In genomic region chr8:34355059-34355458, GRCm38 (mm10) we compare ENCODE assay signal across 25 mouse cellular contexts.
"Had no signal": no experiment of that assay in that cellular context is flagged by ENCODE, and none has a peak within 500 bp of the region (broad histone marks: within the 10 kb centered on the region; RNA-seq: fewer than 3 reads in every experiment).

No protein-coding gene starts in this region.

- H3K4me2 ChIP-seq: kidney, embryonic 15.5 days; limb, embryonic 13.5 days; liver, embryonic 12.5 days; liver, embryonic 15.5 days; lung, embryonic 15.5 days; midbrain, embryonic 12.5 days; neural tube, embryonic 13.5 days; stomach, embryonic 15.5 days had no signal

- H3K36me3 ChIP-seq: kidney, embryonic 15.5 days; limb, embryonic 10.5 days; limb, embryonic 13.5 days; liver, embryonic 12.5 days; liver, embryonic 15.5 days; lung, embryonic 15.5 days; midbrain, embryonic 12.5 days; neural tube, embryonic 13.5 days; stomach, embryonic 15.5 days had no signal

- H3K27ac ChIP-seq: kidney, embryonic 15.5 days; left cerebral cortex, adult 2 months; limb, embryonic 10.5 days; limb, embryonic 13.5 days; liver, embryonic 12.5 days; liver, embryonic 15.5 days; lung, embryonic 15.5 days; midbrain, embryonic 12.5 days; neural tube, embryonic 13.5 days; stomach, embryonic 15.5 days had no signal

- DNase-seq: kidney, adult 11 months; kidney, adult 8-10 months; kidney, postnatal 10 days; kidney, postnatal 36 days; layer of hippocampus, postnatal 36 days; liver; lung, adult 18-20 months; lung, postnatal 10 days; lung, postnatal 36 days; retina, postnatal 1 day; right cerebral cortex, postnatal 25 days; spleen, adult 18-20 months; thymus, postnatal 25 days had no signal

- H3K9me3 ChIP-seq: kidney, embryonic 15.5 days; limb, embryonic 10.5 days; liver, embryonic 12.5 days; liver, embryonic 15.5 days; lung, embryonic 15.5 days; midbrain, embryonic 12.5 days; neural tube, embryonic 13.5 days; stomach, embryonic 15.5 days had no signal

- H3K4me3 ChIP-seq: kidney, embryonic 15.5 days; left cerebral cortex, adult 2 months; limb, embryonic 10.5 days; limb, embryonic 13.5 days; liver, embryonic 12.5 days; liver, embryonic 15.5 days; lung, embryonic 15.5 days; megakaryocyte, embryonic 14.5 days; midbrain, embryonic 12.5 days; myocyte; neural tube, embryonic 13.5 days; stomach, embryonic 15.5 days had no signal

- H3K4me1 ChIP-seq: kidney, embryonic 15.5 days; liver, embryonic 12.5 days; liver, embryonic 15.5 days; lung, embryonic 15.5 days; megakaryocyte, embryonic 14.5 days; stomach, embryonic 15.5 days had no signal

- H3K9ac ChIP-seq: kidney, embryonic 15.5 days; limb, embryonic 13.5 days; liver, embryonic 12.5 days; liver, embryonic 15.5 days; lung, embryonic 15.5 days; midbrain, embryonic 12.5 days; neural tube, embryonic 13.5 days; stomach, embryonic 15.5 days had no signal

- H3K27me3 ChIP-seq: kidney, embryonic 15.5 days; limb, embryonic 13.5 days; liver, embryonic 12.5 days; liver, embryonic 15.5 days; lung, embryonic 15.5 days; midbrain, embryonic 12.5 days; neural tube, embryonic 13.5 days; stomach, embryonic 15.5 days had no signal

- ATAC-seq: liver, embryonic 12.5 days had no signal
